Mouse (Mus musculus) hindbrain, embryonic 12.5 days (tissue): ENCODE results near the gene Lrrc8d. TPM values are rescaled to one million over a fixed set of nuclear protein-coding genes. Genes with fewer than 3 reads are reported as not detected.

Source experiments
- ATAC-seq: fragments of 200-750 bp; cut with Nextera tagmentation; 2 replicates; pipeline ENCODE4 v1.8.0; 2017; ENCODE audit warnings: moderate TSS enrichment; ENCODE audit not compliant: low FRiP score
- H3K27ac ChIP-seq: fragments of 300-500 bp; sonication (generic); 2 replicates; pipeline ENCODE4 v1.5.1; 2016; ENCODE audit warnings: mild to moderate bottlenecking
- H3K27me3 ChIP-seq: fragments of 300-500 bp; sonication (generic); 2 replicates; pipeline ENCODE4 v1.6.1; 2016; ENCODE audit warnings: mild to moderate bottlenecking
- H3K36me3 ChIP-seq: fragments of 300-500 bp; sonication (generic); 2 replicates; pipeline ENCODE4 v1.6.1; 2016; ENCODE audit warnings: mild to moderate bottlenecking
- H3K4me1 ChIP-seq: fragments of 300-500 bp; sonication (generic); 2 replicates; pipeline ENCODE4 v1.6.1; 2016
- H3K4me2 ChIP-seq: fragments of 300-500 bp; sonication (generic); replicated peaks from 2 replicates; pipeline ENCODE4 v1.6.1; 2016; ENCODE audit warnings: mild to moderate bottlenecking
- H3K4me3 ChIP-seq: fragments of 300-500 bp; sonication (generic); 2 replicates; pipeline ENCODE4 v1.5.1; 2016; ENCODE audit warnings: mild to moderate bottlenecking
- H3K9ac ChIP-seq: fragments of 300-500 bp; sonication (generic); 2 replicates; pipeline ENCODE4 v1.6.1; 2016; ENCODE audit warnings: mild to moderate bottlenecking, moderate library complexity
- H3K9me3 ChIP-seq: fragments of 300-500 bp; sonication (generic); replicated peaks from 2 replicates; pipeline ENCODE4 v1.6.1; 2016; ENCODE audit warnings: mild to moderate bottlenecking
- WGBS: fragments of 180-500 bp; shearing (Covaris S2); methylation state at CpG from one replicate; pipeline ENCODE4 v1.1.7; 2016; 5-methylcytosine and 5-hydroxymethylcytosine counted together
- polyA plus RNA-seq: library from polyadenylated mRNA; unstranded; fragments of >200 nt; fragmentation: Nextera tagmentation; extraction: Ambion mirVana; gene quantifications from 2 replicates; pipeline ENCODE4 v1.2.1, GENCODE M21; 2016

Gene Lrrc8d
- polyA plus RNA-seq, 1 experiment from 2014 or later: 35.0 TPM

DNA sequence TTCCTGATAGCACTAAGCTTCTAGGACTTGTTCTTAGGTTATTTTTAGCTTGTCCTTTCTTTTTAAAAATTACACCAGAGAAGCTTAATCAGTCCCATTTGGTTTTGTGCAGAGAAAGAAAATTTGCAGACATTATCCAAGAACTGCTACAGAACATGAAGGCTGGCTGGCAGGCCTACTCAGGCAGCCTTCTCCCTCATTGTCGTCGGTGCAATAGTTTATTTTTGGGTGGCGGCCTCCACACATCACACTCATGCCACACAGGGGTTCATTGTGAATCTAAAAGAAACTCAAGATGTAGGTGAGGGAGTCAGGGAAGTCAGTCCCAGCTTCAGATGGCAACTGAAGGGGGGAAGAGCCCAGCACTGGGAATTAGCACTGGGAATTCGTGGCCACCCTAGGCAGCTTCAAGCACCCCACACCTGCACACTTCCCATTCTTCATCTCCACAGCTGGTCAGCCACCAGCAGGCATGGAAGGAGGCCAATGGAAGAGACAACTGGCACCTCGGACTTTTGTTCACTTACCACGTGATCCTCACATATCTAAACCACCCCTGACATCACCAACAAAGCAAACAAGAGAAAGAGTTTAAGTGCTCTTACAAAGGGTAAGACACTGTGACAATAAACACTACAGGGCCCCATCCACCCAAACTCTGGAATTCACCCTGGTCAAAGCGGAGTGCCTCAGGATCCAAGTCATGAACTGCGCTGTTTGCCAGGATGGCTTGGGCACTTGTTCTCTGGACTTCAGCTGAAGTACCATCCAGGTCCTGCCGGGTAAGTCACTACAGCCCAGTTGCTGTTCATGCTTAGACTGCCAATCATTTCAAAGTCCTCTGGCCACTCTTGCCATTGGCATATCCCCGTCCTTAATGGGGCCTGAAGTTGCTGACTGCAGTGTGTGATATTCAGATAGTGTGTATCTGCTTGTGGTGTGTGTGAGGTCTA is 9.0 kb upstream of the Lrrc8d start:
- WGBS: 73% methylated on average over 10 of the region's 10 CpGs
- Histone ChIP-seq H3K4me1 (no peaks in the 10 kb centered on the region), H3K9me3 (no peaks in the 10 kb centered on the region), H3K9ac (no peak overlapping the region), H3K4me3 (no peak overlapping the region), H3K36me3 (no peaks in the 10 kb centered on the region), H3K27me3 (no peaks in the 10 kb centered on the region), H3K4me2 (no peak overlapping the region), H3K27ac (no peak overlapping the region)
- no peak for ATAC-seq

DNA sequence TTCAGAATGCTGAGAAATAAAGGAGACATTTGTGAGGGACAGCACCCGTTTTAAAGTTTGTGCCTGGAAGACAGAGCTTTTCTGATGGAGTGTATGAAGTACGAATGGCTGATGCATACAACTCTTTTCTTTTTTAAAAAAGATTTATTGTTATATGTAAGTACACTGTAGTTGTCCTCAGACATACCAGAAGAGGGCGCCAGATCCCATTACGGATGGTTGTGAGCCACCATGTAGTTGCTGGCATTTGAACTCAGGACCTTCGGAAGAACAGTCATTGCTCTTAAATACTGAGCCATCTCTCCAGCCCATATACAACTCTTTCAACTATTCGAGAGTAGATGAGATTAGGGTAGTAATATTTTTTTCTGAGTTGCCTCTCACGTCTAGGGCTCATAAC is 8.1 kb upstream of the Lrrc8d start:
- no peaks in the 10 kb centered on the region for H3K9me3 ChIP-seq
- no peaks in the 10 kb centered on the region for H3K4me1 ChIP-seq
- H3K27me3 ChIP-seq: no peaks in the 10 kb centered on the region
- no peak overlapping the region for H3K9ac ChIP-seq
- H3K36me3 ChIP-seq: no peaks in the 10 kb centered on the region
- no peak for ATAC-seq
- no peak overlapping the region for H3K4me3 ChIP-seq
- no peak overlapping the region for H3K4me2 ChIP-seq
- 79% methylated on average over 7 of the region's 7 CpGs for WGBS
- H3K27ac ChIP-seq: no peak overlapping the region

DNA sequence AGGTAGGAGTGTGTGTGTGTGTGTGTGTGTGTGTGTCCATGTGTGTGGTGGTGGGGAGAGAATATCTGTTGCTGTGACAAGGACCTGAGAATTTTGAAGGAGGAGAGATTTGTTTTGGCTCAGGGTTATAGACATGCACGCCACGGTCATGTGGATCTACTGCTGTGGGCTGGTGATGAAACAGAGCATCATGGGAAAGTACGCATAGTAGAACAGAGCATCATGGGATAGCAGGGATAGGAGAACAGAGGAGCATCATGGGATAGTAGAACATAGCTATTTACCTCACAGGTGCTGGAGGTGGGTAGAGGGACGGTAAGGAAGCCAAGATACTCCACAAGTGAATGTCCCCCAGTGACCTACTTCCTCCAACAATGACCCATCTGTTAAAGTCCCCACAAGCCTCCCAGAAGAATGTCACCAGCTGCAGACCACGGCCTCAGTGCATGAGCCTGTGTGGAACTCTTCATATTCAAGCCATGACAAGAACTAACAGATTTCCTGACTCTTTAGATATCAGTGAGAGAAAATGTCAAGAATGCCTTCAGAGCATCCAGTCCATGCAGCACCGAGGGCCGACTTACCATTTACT is 5.3 kb upstream of the Lrrc8d start:
- peaks cover 3% of the 10 kb centered on the region; the same call in 1 of the 2 replicates for H3K27me3 ChIP-seq
- no peak overlapping the region for H3K4me2 ChIP-seq
- 79% methylated on average over 7 of the region's 7 CpGs for WGBS
- H3K4me3 ChIP-seq: no peak overlapping the region
- H3K9ac ChIP-seq: no peak overlapping the region
- no peaks in the 10 kb centered on the region for H3K36me3 ChIP-seq
- peaks cover 5% of the 10 kb centered on the region; the same call in 1 of the 2 replicates for H3K4me1 ChIP-seq
- no peak overlapping the region for H3K27ac ChIP-seq
- H3K9me3 ChIP-seq: no peaks in the 10 kb centered on the region
- ATAC-seq: no peak

DNA sequence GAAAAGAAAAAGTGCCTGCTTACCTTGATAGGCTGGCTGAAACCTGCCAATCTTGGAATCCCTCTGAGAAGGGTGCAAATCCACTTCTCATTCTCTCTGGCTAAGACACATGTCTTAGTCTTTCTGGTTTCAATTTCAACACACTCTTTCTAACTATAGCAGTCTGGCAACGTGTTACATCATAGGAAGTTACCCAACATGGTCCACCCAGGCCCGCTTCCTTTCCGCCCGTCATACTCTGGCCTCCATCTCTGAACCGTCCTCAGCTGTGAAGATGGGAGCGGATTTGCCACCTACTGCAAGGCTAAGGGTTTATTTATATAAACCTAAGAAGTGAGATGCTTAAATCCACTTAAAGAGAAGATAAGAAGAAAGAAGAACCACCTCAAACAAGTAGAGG is 3.7 kb upstream of the Lrrc8d start:
- no peak overlapping the region for H3K9ac ChIP-seq
- peaks cover 7% of the 10 kb centered on the region for H3K4me1 ChIP-seq
- no peak overlapping the region for H3K4me3 ChIP-seq
- WGBS: 83% methylated on average over 6 of the region's 6 CpGs
- H3K9me3 ChIP-seq: no peaks in the 10 kb centered on the region
- ATAC-seq: no peak
- H3K4me2 ChIP-seq: no peak overlapping the region
- no peak overlapping the region for H3K27ac ChIP-seq
- H3K27me3 ChIP-seq: peaks cover 3% of the 10 kb centered on the region; the same call in 1 of the 2 replicates
- no peaks in the 10 kb centered on the region for H3K36me3 ChIP-seq

DNA sequence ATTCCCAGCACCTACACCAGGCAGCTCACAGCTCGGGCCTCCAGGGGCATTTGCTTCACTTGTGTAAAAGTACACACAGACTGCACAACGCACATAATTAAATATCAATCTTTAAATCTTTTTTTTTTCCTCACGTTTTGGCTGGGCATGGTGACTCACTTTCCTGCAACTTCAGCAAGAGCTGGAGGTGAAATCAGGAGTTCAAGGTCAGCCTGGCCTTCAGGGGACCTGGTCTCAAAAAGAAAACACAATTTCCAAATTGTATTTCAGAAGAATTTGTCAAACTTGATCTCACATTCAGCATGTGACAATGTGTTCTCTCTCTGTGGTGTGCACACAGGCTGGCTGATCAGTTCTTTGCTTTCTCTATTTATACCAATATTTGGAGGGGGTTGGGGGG is 1.9 kb upstream of the Lrrc8d start:
- no peak for ATAC-seq
- Histone ChIP-seq H3K27ac (no peak overlapping the region), H3K9me3 (no peaks in the 10 kb centered on the region), H3K4me3 (no peak overlapping the region), H3K27me3 (peaks cover 3% of the 10 kb centered on the region; the same call in 1 of the 2 replicates), H3K4me2 (no peak overlapping the region), H3K36me3 (no peaks in the 10 kb centered on the region), H3K9ac (no peak overlapping the region), H3K4me1 (peaks cover 18% of the 10 kb centered on the region)
- WGBS: 92% methylated on average over 3 of the region's 3 CpGs

DNA sequence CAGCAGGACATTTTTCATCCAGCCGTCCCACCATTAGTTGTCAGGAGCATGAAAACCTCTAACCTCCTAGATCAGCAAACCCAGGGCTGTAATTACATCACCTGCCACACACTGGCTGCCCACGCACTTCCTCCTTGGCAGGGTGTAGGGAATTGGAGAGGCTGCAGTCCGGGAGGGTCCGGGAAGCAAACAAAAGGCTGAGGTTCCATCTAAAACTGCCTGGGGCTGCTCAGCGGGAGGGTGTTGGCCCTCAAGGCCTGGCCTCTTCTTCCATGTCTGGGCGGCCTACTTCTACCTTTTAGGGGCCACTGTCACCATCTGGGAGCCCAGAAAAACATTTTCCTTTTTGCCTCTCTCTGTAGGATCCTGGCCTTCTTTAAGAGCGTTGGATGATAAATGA is 1.1 kb upstream of the Lrrc8d start:
- ATAC-seq: no peak
- H3K9me3 ChIP-seq: no peaks in the 10 kb centered on the region
- H3K27ac ChIP-seq: no peak overlapping the region
- peak overlapping the region; percentile 59 for H3K4me2 ChIP-seq
- WGBS: 17% methylated on average over 7 of the region's 7 CpGs
- H3K4me1 ChIP-seq: peaks cover 26% of the 10 kb centered on the region
- H3K36me3 ChIP-seq: no peaks in the 10 kb centered on the region
- H3K4me3 ChIP-seq: no peak overlapping the region
- peaks cover 3% of the 10 kb centered on the region; the same call in 1 of the 2 replicates for H3K27me3 ChIP-seq
- no peak overlapping the region for H3K9ac ChIP-seq

DNA sequence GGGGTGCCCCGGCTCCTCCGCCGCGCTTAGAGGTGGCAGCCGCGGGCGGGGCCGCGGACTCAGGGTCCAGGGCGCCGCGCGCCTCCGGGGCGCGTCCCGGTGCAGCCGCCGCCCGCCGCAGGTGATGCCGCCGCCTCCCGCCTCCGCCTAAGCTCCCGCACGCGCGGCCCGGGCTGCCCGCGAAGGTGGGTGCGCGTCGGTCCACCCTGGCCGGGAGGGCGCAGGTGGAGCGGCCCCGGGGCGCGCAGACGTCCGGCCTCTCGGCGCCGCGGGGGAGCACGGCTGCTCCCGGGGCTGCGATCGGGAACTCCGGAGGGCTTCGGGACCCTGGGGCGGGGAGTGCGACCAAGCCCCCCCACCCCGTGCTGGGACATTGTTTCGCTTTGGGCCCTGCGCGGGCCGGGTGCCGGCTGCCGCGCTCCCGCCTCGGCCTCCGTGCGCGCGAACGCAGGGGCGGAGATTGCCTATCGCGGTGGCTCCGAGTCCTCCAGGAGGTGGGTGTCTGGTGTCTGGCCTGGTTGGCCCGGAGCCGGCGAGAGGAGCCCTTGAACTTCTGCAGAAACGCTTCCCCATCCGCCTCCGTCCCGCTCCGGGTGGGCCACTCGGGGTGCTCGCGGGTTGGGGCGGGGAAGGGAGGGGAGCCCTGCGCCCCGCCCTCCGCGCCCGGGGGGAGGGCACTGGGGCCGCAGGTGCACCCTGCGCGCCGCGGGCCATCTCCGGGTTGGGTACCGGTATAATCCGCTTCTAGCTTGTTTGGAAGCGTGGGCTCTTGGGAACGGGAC is 492 bp downstream of the Lrrc8d start:
- Histone ChIP-seq H3K4me3 (peak overlapping the region; percentile 96), H3K36me3 (peaks cover 5% of the 10 kb centered on the region; the same call in 1 of the 2 replicates), H3K9me3 (no peaks in the 10 kb centered on the region), H3K4me1 (peaks cover 39% of the 10 kb centered on the region), H3K27me3 (peaks cover 3% of the 10 kb centered on the region; the same call in 1 of the 2 replicates), H3K27ac (peak overlapping the region; percentile 98), H3K4me2 (peak overlapping the region; percentile 59), H3K9ac (peak overlapping the region; percentile 97)
- under 1% methylated on average over 89 of the region's 101 CpGs for WGBS
- ATAC-seq: peak; percentile 75

DNA sequence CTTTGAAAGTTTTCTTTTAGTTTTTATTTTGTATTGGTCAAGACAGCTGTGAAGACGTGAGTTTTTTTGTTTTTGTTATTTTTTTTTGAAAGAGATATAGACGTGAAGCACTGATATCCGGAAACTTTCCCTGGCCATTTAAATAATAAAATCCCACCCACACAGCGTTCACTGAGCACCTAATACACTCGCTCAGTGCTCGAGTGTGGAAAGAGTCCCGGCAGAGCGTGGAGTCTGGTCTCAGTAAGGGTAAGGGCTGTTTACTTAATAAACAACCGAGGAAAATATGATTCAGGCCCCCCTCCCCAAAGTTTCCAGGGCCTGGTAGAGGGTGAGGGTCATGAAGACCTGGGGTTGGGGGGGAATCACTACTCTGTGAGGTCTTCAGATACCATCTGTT is 1.6 kb downstream of the Lrrc8d start:
- Histone ChIP-seq H3K4me1 (peaks cover 41% of the 10 kb centered on the region), H3K4me3 (peak overlapping the region; percentile 96), H3K9ac (peak overlapping the region; percentile 97; the same call in 1 of the 2 replicates), H3K27me3 (peaks cover 3% of the 10 kb centered on the region; the same call in 1 of the 2 replicates), H3K27ac (peak overlapping the region; percentile 98; the same call in 1 of the 2 replicates), H3K36me3 (peaks cover 5% of the 10 kb centered on the region; the same call in 1 of the 2 replicates), H3K9me3 (no peaks in the 10 kb centered on the region), H3K4me2 (peak overlapping the region; percentile 59)
- 66% methylated on average over 9 of the region's 9 CpGs for WGBS
- no peak for ATAC-seq

DNA sequence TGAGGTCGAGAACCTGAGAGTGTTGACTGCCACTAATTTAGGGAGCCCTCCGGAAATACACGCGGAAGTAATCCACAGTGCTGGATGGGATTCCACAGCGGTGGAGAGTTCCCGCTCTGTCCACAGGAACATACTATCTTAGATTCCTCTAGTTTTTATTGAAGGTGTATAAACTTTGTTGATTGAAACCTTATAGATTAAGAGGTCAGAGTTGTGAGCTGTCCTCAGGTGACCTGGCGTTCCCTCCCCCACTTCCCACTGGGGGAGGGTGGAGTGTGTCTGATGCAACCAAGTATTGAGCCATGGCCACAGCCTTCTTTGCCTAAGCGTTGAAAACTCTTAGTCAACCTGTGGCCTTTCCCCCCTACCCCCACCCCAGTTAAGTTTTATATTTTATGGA is 2.1 kb downstream of the Lrrc8d start:
- peaks cover 5% of the 10 kb centered on the region; the same call in 1 of the 2 replicates for H3K36me3 ChIP-seq
- peak overlapping the region; percentile 59; the same call in 1 of the 2 replicates for H3K4me2 ChIP-seq
- 80% methylated on average over 8 of the region's 8 CpGs for WGBS
- peaks cover 3% of the 10 kb centered on the region; the same call in 1 of the 2 replicates for H3K27me3 ChIP-seq
- H3K4me3 ChIP-seq: no peak overlapping the region
- H3K4me1 ChIP-seq: peaks cover 45% of the 10 kb centered on the region
- no peak overlapping the region for H3K9ac ChIP-seq
- H3K9me3 ChIP-seq: no peaks in the 10 kb centered on the region
- H3K27ac ChIP-seq: no peak overlapping the region
- no peak for ATAC-seq

DNA sequence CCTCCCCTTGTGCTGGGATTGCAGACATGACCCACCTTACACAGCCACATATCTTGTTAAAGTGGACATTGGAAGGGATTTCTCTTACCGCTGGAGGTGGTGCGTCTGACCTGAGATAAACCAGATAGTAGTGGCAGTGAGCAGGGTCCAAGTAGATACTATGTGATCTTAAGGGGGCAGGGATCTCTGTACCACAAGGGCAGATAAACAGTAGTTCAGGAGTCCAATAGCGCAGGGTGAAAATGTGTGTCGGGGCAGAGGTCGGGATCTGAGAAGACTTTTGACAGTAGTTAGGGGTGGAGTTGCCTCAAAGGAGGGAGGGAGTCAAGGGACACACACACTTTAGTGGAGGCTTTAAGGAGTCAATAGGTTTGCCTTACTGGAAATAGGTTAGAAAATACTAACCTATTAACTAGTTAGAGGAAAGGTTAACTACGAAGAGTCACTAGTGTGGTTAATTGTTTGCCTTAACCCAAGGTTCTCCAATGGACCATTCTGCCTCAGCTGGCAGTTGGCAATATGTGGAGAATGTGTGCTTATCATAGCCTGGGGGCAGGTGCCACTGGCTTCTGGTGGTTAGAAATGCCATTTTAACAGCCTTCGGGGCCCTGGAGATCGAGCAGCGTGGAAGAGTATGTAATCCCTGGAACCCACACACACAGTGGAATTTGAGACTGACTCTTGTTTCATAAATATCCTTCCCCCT is 3.0 kb downstream of the Lrrc8d start:
- Histone ChIP-seq H3K4me1 (peaks cover 48% of the 10 kb centered on the region), H3K27ac (no peak overlapping the region), H3K4me2 (no peak overlapping the region), H3K9me3 (no peaks in the 10 kb centered on the region), H3K9ac (no peak overlapping the region), H3K27me3 (peaks cover 3% of the 10 kb centered on the region; the same call in 1 of the 2 replicates), H3K36me3 (peaks cover 5% of the 10 kb centered on the region; the same call in 1 of the 2 replicates), H3K4me3 (no peak overlapping the region)
- 84% methylated on average over 9 of the region's 9 CpGs for WGBS
- ATAC-seq: no peak

DNA sequence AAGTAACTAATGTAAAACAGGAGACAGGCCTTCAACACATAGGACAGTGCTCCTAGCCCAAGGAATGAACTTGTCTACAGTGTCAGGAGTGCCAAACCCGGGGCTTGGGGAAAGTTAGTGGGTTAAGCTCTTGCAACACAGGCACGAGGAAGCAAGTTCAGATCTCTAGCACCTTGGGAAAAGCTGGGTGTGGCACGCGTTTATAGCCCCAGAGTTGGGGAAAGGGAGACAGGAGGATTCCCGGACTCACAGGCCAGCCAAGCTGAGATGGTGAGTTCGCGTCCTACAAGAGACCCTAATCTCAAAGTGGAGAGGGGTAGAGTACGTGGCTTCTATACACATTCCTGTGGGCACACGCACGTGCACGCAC is 3.5 kb downstream of the Lrrc8d start:
- WGBS: 95% methylated on average over 11 of the region's 11 CpGs
- peaks cover 48% of the 10 kb centered on the region for H3K4me1 ChIP-seq
- no peak overlapping the region for H3K4me3 ChIP-seq
- no peak overlapping the region for H3K4me2 ChIP-seq
- H3K27ac ChIP-seq: no peak overlapping the region
- peaks cover 3% of the 10 kb centered on the region; the same call in 1 of the 2 replicates for H3K27me3 ChIP-seq
- no peak overlapping the region for H3K9ac ChIP-seq
- peaks cover 5% of the 10 kb centered on the region; the same call in 1 of the 2 replicates for H3K36me3 ChIP-seq
- H3K9me3 ChIP-seq: no peaks in the 10 kb centered on the region
- no peak for ATAC-seq
